Mouse (Mus musculus) c-Kit-positive CD71-negative TER-119-negative erythroid progenitor cells, embryonic 14.5 days (primary cell): ENCODE results near the gene Galnt16.

Experiments used
- DNase-seq: peaks from one replicate; pipeline ENCODE4 v3.0.0-alpha.2; 2013; ENCODE audit warnings: low read depth

Gene Galnt16

DNA sequence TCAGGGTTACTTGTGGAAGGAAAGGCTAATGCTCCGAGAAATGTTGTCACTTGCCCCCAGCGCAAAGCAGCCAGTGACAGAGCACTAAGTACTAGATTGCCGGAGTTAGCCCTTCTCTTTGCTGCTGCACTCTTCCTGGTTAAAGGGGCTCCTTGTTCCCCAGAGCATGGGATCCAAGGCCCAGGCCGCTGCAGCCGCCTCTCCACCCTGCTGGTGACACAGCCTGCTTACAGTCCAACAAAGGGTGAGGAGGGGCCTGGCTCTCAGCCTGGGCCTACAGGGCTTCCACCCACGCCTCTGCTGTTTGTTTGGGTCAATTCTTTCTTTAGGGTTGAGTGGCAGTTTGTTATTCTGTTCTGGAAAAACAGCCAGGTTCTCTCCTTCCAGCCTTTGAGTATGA lies 80.7 kb downstream of the Galnt16 start:
- DNase-seq, result no peak

DNA sequence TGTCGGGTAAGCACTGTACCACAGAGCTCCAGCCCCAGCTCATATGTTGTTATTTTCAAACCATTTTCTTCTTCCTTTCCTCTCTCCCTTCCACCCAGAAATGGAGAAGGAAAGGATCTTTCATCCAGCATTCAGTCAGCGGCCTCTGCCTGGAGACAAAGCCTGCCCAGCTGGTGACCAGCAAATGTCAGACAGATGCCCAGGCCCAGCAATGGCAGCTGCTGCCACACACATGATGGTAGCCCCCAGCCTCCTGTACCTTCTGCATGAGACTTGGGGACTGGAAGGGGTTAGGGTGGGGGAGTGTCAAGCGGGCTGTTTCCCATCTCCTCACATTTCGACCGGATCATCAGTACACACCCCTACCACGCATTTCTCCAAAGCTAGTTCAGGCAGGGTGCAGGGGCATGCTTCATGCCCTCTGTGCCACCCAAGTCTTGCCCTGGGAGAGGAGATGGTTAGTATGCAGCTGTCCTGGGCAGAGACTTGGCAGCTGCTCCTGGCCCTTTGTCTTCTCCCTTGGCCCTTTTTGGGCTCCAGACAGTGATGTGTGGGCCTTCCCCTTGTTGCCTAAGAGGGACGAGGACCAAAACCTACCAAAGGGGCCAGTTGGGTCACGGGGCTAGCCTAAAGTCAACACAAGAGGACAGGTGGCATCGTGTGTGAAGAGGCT lies 83.7 kb downstream of the Galnt16 start:
- no peak for DNase-seq

DNA sequence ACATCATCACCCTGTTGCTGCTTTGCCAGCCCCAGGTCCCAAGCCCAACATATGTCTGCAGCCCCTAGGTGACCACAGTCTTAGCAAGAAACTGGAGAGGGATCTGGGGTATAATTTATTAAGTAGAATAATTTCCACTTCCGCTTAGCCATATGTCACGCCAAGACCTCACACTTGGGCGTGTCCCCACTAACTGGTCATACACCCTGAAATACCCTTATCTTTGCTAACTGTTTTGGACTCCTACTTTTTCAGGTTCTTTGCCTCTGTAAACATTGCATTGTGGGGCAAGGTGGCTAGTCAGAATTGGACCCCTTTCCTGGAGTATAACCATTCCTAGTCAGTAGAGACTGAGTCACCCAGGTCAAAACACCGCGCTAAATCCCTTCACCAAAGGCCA lies 84.4 kb downstream of the Galnt16 start:
- no peak for DNase-seq

DNA sequence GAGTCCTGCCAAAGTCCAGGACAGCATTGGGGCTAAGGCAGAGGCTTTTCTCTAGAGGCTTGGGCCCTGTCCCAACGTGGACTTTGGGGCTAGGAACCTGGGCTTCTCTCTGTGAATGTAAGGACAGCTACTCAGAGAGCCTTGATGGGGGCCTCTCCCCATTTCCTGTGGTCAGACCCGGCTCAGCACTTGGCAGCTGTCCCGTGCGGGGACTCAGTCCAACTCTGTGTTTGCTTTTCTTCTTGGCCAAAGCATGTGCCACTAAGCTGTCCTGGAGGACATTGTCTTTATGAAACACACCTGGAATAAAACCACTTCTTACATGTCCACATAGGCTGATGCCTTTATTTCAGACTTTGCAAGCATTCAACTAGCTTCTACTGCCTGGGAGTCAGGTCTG lies 85.5 kb downstream of the Galnt16 start:
- no peak for DNase-seq

DNA sequence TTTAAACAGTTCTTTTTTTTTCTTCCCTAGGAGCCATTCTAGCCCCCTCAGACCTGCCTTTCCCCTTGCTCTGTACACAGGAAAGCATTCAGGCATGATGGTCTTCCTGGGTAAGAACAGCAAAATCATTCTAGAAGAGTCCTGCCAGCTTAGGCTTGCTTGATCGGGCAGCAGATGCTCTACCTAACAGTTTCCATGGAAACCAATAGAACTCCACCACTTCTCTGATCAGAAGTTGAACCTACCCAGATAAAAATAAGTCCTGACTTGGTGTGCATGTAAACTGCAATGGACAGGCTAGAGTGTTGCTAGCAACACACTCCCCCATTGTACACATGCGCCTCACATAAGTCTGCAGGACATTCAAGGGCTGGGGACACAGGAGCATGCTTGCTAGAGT lies 86.1 kb downstream of the Galnt16 start:
- DNase-seq, result no peak

DNA sequence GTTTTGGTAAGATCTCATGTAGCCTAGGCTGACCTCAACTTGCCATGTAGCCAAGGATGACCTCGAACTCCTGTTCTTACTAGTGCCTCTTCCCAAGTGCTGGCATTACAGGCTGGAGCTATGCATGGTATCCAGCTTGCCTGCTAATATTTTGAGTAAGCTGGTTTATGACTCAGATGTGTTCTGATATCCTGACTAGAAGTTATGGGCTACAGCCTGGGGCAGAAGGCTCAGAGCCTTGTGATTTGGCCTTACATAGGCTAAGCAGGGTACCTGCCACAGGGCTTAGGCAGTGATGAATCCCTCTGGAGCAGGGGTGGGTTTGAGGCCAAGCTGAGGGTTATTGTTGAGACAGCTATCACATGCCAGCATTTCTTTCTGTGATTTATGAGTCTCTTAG lies 90.5 kb downstream of the Galnt16 start:
- no peak for DNase-seq

DNA sequence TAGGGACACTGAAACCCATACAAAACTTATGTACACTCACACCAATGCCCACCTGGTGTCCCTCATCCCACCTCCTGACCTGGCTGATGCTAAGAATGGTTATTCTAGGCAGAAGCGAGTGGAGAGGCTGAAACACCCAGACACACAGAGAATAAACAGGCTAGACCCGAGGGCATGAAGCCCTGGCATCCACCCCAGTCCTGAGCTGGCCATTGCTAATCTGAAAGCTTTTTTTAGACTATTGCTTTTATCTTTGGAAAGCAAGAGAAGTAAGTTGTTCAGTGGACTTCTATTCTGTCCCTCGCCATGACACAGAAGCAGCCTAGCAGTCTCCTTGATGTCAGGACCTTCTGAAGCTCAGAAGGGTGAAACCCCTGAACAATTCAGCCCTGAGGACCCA lies 91.9 kb downstream of the Galnt16 start:
- DNase-seq, result no peak

DNA sequence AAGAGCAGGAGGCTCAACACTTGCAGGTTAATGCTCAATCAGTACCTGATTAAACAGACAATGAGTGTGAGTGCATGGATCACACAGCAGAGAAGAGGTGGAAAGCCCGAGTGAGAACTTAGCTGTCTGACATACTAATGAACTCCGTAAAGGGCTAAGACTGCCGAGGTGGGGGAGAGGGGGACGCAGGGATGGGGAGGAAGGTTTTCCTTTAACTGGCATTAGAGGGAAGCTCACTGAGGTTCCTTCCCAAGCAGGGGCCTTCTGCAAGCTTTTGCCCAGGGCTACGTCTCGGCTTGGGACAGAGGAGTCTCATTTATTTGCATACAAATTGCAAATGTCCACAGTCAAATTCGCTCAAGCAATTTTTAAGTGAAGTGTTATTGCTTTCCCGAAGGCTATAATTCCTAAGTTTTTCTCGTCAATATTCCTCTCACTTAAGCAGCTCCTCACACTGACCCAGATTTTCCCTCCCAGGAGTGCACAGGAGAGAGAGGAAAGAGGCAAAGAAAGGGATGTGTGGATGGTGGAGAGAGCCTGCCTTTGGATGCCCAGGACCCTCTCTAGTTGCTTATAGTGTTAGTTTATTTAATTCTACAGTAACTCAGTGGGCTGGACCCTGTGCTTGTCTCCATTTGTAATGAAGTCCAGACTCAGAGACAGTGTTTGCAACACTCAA lies 94.2 kb downstream of the Galnt16 start:
- DNase-seq, result no peak

DNA sequence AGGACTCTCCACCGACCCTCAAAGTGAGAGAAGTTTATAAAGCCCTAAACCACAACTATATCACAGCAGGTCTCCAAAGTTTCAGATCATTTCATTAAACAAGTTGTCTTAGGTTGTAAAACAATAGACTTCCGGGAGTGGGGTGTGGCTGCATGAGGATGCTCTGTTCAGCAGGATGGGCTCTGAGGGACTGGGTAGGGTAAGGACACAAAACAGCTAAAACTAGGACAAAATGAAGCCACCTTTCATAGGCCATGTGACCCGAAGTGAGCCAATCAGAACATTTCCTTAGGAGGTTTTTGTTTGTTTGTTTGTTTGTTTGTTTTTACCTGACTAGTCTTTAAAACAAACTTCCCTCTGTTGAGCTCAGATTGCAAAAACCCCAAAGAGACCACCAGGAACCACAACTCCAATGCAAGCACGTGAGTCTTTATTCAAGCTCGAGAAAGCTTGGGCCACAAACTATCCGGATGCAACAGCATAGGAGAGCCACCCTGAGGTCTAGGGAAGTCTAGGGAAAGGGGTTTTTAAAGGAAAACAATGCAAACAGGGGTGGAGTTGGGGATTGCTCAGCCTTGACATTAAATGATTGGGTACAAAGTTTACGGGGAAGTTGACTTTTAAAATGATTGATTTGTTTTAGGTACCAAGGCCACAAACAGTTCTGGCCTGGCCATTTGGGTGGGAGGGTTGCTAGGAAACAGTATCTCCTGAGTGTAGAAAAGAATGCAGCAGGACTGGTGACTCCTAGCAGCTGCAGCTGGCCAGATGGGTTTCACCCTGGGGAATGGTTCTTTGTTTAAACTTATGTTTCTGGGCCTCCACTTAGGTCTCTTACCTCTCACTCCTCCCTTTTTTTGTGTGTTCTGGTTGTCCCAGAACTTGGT lies 97.5 kb downstream of the Galnt16 start:
- no peak for DNase-seq

DNA sequence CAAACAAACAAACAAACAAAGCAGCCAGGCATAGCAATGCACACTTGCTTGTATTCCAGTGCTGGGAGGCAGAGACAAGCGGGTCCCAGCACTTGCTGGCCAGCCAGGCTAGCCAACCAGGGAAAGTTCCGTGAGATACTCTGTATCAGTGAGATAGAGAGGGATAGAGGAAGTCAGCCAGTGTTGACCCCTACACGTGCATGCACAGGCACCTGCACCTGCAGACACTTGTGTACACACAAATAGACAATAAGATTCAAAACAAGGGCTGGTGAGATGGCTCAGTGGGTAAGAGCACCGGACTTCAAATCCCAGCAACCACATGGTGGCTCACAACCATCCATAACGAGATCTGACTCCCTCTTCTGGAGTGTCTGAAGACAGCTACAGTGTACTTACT lies 102.4 kb downstream of the Galnt16 start:
- DNase-seq, result no peak

DNA sequence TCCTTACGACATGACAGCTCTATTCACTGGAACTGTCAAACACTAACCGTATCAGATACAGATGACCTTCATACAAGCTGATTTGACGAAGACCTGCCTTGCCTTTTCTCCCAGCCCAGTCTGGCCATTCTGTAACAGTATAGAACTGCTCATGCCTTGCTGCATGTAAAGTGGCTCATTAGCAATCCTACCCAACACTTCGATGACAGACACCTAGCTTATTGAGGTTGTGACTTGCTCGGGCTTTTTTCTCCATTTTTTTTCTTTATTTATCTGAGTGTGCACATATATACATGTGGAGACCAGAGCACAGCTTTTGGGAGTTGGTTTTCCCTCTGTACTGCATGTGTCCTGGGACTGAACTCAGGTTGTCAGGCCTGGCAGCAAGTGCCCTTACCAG lies 113.7 kb downstream of the Galnt16 start:
- no peak for DNase-seq

DNA sequence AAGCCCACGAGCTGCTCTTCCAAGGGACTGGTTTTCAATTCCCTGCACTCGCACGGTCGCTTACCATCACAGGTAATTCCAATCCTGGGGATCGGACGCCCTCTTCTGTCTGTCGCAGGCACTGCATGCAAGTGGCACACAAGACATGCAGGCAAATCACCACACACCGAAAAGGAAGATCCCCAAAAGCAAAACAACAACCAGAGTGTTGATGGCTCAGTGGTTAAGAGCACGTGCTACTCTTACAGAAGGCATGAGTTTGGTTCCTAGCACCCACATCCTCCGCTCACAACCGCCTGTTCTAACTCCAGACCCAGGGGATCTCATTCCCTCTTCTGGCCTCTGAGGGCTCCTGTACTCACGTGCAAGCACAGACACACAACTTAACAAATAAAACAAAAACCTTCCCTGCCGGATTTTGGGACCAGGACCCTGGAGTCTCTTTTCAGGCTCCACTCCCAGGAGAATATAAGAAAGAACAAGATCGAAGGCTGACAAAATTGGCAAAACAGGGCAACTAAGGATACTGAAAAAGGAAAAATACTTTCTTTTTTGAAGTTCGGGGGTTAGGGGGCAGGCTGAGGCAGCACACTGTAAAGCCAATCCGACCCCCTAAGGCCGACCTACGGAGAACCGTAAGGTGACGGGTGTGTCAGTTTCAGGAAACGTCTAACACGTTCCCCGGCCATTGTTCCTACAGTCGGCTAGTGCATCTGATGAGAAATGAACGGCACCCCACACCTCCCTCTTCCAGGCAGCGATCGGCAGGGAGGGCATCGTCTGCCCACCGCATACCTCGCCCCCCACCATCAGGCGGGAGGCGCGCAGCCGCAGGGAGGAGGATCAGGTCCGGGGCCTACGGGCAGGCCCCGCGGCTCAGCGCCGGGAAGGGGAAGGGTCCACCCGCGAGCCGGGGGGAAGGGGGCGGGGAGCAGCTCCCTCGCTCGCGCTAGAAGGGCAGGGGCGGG lies 124.9 kb downstream of the Galnt16 start:
- DNase-seq, result peak; percentile 74

DNA sequence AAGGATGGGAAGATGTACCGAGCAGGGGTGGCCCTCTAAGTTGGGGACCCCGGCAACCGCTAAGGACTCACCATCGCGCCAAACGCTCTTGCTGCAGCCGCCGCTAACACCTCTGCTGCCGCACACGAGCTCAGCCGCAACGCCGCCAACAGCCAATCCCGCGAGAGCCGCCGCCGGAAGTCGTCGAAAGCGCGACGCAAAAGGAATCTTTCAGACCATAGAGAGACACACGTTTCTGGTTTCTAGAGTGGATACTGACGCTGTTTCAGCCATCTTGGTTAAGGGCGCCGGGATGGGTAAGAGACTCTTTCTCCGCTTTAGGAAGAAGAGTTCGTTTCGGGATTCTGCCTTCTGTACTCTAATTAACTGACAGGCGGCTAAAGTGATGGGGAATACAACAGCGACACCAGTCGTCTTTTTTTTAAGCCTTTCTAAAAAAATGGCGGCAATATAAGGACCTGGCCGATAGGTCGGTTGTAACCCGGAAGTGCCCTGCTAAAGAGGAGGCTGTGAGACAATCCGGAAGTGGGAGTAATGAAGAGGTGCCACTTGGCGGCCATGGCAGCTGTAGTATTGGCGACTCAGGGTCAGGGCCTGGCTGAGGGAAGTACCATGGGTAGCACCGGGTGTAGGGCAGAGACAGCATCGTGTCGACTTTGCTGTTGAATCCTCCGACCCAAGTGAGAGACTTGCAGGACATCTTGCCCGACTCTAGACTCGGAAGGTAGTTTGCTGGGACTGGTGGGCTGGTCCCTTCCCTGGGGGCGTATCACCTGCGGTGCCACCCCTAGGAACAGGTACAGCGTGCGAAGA lies 125.8 kb downstream of the Galnt16 start, which contains the start of the genes Slc39a9 and Erh:
Gene Slc39a9, plus strand, starts transcription at position 191 of the 813 bp plus-strand sequence.
Gene Erh, minus strand, starts transcription at position 649 of the 813 bp plus-strand sequence.
- DNase-seq, result peak; percentile 84

DNA sequence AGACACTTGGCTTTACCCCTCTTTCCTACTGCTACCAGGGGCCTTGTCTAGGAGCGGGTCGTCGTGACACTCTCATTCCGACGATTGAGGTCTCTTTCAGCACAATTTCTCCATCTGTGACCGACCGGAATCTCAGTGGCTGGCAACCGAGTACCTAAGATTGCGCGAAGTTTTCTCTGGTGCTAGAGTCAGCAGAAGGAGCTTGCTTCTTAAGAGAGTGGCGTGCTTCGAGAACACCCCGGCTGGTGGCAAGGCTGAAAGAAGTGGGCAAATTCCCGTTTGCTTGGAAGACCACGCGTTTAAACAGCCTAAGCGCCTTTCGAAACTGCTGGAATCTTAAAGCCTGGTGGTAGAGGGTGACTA lies 126.4 kb downstream of the Galnt16 start:
- DNase-seq, result no peak

DNA sequence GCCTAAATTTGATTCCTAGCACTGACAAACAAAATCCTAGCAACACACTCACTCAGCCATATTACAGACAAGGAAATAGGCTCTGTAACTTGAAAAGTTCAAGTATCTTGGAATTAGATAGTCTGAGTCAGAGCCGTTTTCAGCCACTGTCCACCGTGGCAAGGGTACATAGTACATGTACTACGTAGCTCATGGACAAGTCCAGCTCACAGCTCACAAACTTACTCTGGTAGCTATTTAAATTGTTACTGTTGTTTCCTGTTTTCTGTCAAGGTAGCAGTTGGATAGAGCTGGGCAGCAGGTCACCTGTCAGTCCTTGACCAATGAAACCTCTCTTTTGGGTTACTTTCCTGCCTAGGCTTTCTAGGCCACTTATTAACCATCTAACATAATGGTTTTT lies 128.3 kb downstream of the Galnt16 start:
- no peak for DNase-seq

DNA sequence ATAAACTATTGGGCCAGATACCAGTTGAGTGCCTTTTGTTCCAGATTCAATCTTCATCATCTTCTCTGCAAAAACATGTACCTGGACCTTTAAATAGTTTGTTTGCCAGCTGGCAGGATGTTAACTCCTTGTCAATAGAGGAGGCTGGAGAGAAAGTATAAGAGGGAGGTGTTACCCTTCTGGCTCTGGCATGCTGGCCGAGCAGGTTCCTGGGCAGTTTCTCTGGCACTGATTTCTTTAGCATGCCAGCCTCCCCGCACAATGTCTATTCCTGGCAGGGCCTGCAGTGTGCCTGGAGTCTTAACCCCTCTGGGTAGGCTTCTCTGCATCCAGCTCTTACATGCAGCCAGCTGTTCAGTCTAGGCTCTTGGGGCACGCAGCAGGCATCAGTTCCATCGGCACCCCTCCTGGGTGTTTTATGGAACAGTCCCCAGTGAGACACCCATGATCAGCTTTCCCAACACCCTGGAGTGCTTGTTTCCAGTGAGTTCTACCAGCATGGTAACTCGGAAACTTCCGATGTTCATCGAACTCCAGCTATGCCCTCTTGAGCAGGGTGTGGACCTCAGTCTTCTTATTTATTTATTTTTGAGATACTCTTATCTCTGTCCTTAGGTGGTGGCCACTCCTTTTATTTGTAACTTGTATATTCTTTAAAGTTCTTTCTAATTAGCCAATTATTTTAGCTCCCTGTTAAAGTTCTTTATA lies 136.0 kb downstream of the Galnt16 start:
- DNase-seq, result no peak

DNA sequence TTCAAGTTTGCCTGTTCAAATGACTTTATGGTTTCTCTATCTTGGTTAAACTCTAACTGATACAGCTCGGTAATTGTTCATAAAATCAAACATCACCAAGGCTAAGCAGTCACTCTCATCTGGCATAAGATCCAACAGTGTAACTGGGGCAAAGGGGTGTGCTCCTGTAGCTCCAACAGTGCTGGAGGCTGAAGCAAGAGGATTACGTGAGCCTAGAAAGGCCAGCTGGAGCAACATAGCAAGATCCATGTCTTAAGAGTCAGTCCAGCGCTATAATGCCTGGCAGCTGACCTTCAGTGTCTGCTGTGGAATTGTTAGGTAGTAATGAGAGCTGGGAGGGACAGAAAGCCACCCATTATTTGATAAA lies 136.6 kb downstream of the Galnt16 start:
- no peak for DNase-seq

DNA sequence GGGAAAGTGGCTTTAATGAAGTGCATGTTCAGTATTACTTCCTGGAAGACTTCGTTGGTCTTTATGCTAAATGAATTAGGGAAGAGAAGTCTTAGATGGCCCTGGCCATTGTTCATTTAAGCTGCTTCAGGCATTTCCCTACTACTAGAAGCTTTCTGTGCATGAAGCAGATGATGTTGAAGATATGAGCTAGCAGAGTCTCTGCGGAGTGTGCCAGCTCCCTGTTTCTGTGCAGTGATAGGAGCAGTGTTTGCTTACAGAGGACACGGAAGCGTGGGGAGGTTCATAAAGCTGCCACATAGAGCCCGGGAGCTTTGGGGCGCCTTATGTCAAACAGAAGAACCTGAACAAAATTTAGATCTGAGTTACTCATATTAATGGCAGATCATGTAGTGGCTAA lies 140.6 kb downstream of the Galnt16 start:
- DNase-seq, result no peak

DNA sequence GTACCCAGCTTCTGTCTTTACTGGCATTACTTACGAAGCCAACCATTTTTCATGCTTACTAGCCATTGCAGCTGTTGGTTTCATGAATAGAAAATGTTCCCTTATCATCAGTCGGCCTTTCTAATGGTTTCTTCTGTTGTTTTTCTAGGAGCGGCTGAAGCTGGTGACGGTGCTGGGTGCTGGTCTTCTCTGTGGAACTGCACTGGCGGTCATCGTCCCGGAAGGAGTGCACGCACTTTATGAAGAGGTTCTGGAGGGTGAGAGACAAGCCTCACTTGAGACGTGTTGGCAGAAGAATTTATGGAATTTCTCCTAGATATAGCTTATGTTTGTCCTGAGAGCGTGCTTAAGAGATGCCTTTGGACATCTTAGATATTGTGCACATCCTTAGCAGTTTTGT lies 144.2 kb downstream of the Galnt16 start:
- DNase-seq, result no peak

DNA sequence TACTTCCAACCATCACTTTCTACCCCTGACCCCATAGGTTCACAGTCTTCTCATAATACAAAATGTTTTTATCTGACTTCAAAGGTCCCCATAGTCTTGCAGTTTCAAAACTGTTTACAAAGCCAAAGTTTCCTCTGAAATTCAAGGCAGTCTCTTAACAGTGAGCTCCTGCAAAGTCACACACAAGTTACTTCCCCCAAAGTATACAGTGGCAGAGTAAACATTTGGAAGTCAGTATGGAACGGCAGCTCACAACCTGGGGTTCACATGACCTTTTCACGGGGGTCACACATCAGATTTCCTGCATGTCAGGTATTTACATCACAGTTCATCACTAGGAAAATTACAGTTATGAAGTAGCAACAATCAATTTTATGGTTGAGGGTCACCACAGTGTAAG lies 145.9 kb downstream of the Galnt16 start:
- DNase-seq, result no peak
